Mouse (Mus musculus) common myeloid progenitor, adult 5-6 weeks (primary cell): Measurements from ENCODE around the gene Adsl. TPM values are rescaled to one million over a fixed set of nuclear protein-coding genes. Genes with fewer than 3 reads are reported as not detected.

Source experiments
- ATAC-seq: replicated peaks from 2 replicates; pipeline ENCODE4 v1.8.0; 2016; ENCODE audit warnings: low read depth, mild to moderate bottlenecking, moderate TSS enrichment, inconsistent platforms; ENCODE audit not compliant: poor library complexity, severe bottlenecking
- total RNA-seq: library from RNA; stranded (forward); fragments of 200-1000, 187-1606 nt; gene quantifications from 2 replicates; pipeline ENCODE4 v1.2.3, GENCODE M21; 2017

Adsl gene
- total RNA-seq, 1 experiment from 2014 or later = 200 TPM

DNA sequence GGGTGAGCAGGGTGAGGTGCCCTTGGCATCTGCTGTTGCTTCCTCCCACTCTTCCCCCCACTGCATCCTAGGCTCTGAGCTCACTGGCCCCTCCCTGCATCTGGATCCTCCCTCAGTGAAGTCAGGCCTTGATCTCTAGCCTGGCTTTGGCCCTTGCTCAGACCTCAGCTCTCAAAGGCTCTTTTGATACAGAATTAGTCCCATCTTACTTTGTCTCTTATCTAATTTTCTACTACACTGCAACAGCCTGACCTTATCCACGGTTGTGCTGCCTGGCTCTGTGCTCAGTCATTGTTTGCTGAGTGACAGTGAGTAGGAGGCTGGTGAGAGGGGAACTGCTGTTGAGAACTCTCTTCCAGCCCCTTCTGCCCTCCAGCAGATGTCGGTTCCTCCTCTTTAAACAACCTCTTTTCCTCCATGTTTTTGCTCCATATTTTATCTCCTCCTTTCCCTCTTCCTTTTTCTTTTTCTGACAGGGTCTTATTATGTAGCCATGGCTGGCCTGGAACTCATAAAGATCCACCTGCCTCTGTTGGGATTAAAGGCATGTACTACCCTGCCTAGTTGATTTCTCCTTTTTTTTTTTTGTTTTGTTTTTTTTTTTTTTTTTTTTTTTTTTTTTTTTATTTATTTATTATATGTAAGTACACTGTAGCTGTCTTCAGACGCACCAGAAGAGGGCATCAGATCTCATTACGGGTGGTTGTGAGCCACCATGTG, 52.3 kb downstream of the Adsl start:
- peak; percentile 68 for ATAC-seq

GRCm38 (mm10) chr15:81006127-81006735, 57.9 kb downstream of the Adsl start:
- no peak for ATAC-seq

DNA sequence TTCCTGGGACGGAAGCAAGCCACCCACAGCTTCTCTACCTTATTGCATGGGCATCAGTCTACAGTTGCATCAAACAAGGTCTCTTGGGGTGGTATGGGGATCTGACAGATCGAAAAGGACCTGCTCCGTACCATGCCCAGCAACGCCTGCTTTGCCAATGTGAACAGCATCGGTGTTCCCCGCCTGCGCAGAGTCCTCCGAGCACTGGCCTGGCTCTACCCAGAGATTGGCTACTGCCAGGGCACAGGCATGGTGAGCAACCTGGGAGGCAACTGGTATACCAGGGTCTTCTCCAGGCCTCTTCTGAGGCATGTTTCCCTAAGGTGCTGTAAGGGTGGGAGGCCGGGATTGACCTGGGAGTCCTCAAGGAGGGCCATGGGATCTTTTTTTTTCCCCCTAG, 59.0 kb downstream of the Adsl start:
- ATAC-seq = no peak

DNA sequence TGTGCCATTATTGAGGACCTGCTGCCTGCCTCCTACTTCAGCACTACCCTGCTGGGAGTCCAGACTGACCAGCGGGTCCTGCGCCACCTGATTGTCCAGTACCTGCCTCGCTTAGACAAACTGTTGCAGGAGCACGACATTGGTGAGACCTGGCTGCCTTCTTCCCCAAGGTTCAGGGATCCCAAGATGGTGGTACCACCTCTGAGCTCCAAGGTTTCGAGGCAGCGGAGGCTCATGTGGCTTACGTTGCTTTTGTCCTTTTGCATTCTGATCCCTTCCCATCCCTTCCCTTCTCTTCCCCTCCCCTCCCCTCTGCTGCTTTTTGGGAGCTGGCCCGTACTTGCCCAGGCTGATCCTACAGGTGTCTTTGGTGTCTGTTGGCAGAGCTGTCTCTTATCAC, 59.6 kb downstream of the Adsl start:
- ATAC-seq = no peak

- ATAC-seq = peak; percentile 72
Observed at GRCm38 (mm10) chr15:81008689-81009123, 60.4 kb downstream of the Adsl start.

- ATAC-seq = no peak
Observed at GRCm38 (mm10) chr15:81010114-81010513, 61.8 kb downstream of the Adsl start.

GRCm38 (mm10) chr15:81011523-81011922, 63.2 kb downstream of the Adsl start:
- ATAC-seq = no peak

DNA sequence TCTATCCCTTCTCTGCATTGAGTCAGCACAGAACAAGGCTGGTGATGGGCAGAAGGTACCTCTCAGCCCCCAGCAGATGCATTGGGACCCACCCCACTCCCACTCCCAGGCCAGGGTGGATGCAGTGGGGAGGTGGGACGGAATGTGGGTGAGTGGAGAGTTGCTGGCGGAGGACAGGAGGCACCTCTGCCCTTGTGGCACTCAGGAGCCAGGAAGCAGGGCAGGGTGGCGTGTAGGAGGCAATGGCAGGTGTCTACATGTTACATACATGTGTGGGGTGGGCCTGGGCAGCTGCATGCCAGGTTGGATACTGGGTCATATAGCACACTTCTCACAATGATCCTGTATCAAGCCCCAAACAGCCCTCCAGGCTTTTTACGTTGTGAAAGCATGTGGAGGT, 64.1 kb downstream of the Adsl start:
- ATAC-seq = no peak

DNA sequence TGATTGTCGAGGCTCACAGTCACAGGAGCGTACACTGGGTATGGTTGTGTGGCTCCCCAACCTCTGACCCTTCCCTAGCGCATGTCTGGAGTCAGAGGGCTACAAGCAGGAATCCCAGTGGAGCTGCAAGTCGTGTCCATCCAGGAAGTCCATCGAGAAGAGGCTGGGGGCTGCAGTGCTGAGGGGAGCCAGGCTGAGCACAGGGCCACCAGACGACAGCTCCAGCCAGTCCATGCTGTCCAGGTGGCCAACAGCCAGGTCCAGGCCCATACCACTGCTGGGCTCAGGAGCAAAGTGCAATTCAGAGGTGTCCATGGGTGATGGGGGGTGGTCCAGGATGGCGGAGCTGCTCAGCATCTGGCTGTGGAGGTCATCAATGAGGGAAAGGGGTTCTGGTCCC, 64.9 kb downstream of the Adsl start:
- ATAC-seq = no peak

GRCm38 (mm10) chr15:81015068-81015744, 66.9 kb downstream of the Adsl start:
- 0 out of 2 replicates have a peak, but pooled peaks have one; percentile 26 for ATAC-seq

- no peak for ATAC-seq
Observed at GRCm38 (mm10) chr15:81016488-81016887, 68.2 kb downstream of the Adsl start.

- ATAC-seq = no peak
Observed at GRCm38 (mm10) chr15:81017308-81017707, 69.0 kb downstream of the Adsl start.

Other genes with a start within 250 kb of the Adsl start
- gene Tnrc6b, start 237.2 kb upstream of the Adsl start, total RNA-seq = 45.8 and 100 TPM in 2 replicates
- gene Sgsm3, start 29.3 kb downstream of the Adsl start, total RNA-seq = 30.6 and 38.4 TPM in 2 replicates
- 10.5 and 13.8 TPM in 2 replicates for gene Mrtfa, start 242.3 kb downstream of the Adsl start, total RNA-seq